Mouse (Mus musculus) cortical plate, adult 2 months (tissue): Measurements from ENCODE around the gene Ptch2.

Experiments
- CTCF ChIP-seq: fragments of 200-500 bp; IDR thresholded peaks from 2 replicates; pipeline ENCODE4 v1.5.1; 2011; ENCODE audit warnings: mild to moderate bottlenecking, control low read depth, low read length; ENCODE audit not compliant: insufficient read depth; ENCODE audit errors: extremely low read depth
- POLR2A ChIP-seq: fragments of 200-500 bp; IDR thresholded peaks from 2 replicates; pipeline ENCODE4 v1.6.1; 2011; ENCODE audit warnings: mild to moderate bottlenecking, low read length, control low read depth; ENCODE audit not compliant: insufficient read depth; ENCODE audit errors: extremely low read depth

- TF ChIP-seq POLR2A (0 out of 2 replicates have a peak, but pooled peaks have one; percentile 9), CTCF (no peak)
Measured at GRCm38 (mm10) chr4:117125348-117125909, 29.6 kb downstream of the Ptch2 start, which contains the start of gene Btbd19.
